Mouse (Mus musculus) neural tube, embryonic 15.5 days (tissue): ENCODE results near the gene Sesn2. TPM values are rescaled to one million over a fixed set of nuclear protein-coding genes. Genes with fewer than 3 reads are reported as not detected.
A peak's percentile ranks its signal among the peaks of the same experiment; 100 is the strongest.

Experiments
- ATAC-seq: fragments of 200-750 bp; cut with Nextera tagmentation; 2 replicates; pipeline ENCODE4 v1.8.0; 2017; ENCODE audit warnings: mild to moderate bottlenecking, moderate TSS enrichment, moderate library complexity; ENCODE audit not compliant: low FRiP score
- H3K27ac ChIP-seq: fragments of 300-500 bp; sonication (generic); replicated peaks from 2 replicates; pipeline ENCODE4 v1.5.1; 2015; ENCODE audit warnings: mild to moderate bottlenecking, inconsistent platforms
- H3K27me3 ChIP-seq: fragments of 300-500 bp; sonication (generic); replicated peaks from 2 replicates; pipeline ENCODE4 v1.6.1; 2015; ENCODE audit warnings: inconsistent platforms
- H3K36me3 ChIP-seq: fragments of 300-500 bp; sonication (generic); 2 replicates; pipeline ENCODE4 v1.6.1; 2015; ENCODE audit warnings: inconsistent platforms
- H3K4me1 ChIP-seq: fragments of 300-500 bp; sonication (generic); 2 replicates; pipeline ENCODE4 v1.6.1; 2015; ENCODE audit warnings: inconsistent platforms
- H3K4me2 ChIP-seq: fragments of 300-500 bp; sonication (generic); 2 replicates; pipeline ENCODE4 v1.6.1; 2015; ENCODE audit warnings: inconsistent platforms, mild to moderate bottlenecking, moderate library complexity
- H3K4me3 ChIP-seq: fragments of 300-500 bp; sonication (generic); replicated peaks from 2 replicates; pipeline ENCODE4 v1.5.1; 2015; ENCODE audit warnings: mild to moderate bottlenecking, inconsistent platforms
- H3K9ac ChIP-seq: fragments of 300-500 bp; sonication (generic); replicated peaks from 2 replicates; pipeline ENCODE4 v1.6.1; 2015; ENCODE audit warnings: mild to moderate bottlenecking, inconsistent platforms
- H3K9me3 ChIP-seq: fragments of 300-500 bp; sonication (generic); replicated peaks from 2 replicates; pipeline ENCODE4 v1.6.1; 2016; ENCODE audit warnings: inconsistent platforms
- WGBS: fragments of 180-500 bp; shearing (Covaris S2); methylation state at CpG from one replicate; pipeline ENCODE4 v1.1.7; 2015; ENCODE audit warnings: mixed read lengths; 5-methylcytosine and 5-hydroxymethylcytosine counted together
- polyA plus RNA-seq: library from polyadenylated mRNA; unstranded; fragments of >200 nt; fragmentation: Nextera tagmentation; extraction: Ambion mirVana; gene quantifications from 2 replicates; pipeline ENCODE4 v1.2.1, GENCODE M21; 2015

Gene Sesn2
- polyA plus RNA-seq, 1 experiment from 2014 or later = 11.9 TPM

DNA sequence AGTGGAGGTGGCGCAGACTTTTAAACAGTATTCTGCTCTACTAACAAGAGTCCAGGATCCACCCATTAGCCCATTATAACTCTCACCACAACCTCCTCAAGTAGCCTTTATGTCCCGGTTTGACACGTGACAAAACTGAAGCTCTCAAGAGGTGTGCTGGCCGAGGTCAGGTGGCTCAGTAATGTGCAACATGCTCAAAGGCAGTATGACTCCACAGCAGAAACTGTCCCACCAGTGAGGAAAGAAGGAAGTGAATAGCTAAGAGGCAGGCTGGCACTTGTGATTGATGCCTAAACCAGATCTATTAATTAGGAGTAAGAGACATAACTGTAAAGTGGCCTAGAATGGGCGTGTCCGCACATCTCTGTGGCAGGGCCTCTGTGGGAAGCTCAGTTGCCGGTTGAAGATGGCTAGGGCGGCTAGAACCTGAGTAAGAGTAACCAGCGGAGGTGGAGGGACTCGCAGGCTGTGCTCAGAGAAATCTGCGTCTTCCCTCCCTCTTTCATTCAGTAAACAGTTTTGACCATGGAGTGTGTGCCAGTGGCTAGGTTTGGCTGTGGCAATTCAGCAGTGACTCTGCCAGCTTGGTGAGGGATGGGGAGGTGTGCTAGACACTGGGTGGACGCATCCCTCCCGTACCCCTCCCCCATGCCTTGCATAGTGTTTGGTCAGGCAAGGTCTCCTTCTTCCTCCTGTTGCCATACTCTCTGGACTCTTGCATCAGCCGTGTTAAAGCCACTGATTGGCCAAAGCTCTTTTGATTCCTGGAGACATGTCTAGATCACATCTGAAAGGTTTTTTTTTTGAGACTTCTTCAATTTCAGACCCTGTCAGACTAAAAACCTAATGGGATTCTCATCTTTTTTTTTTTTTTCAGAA is 3.3 kb upstream of the Sesn2 start:
- Histone ChIP-seq H3K4me1 (peaks cover 25% of the 10 kb centered on the region), H3K9me3 (no peaks in the 10 kb centered on the region), H3K4me2 (peak overlapping the region; percentile 92), H3K27ac (no peak overlapping the region), H3K4me3 (no peak overlapping the region), H3K27me3 (0 out of 2 replicates have a peak, but pooled peaks cover 6% of the 10 kb centered on the region), H3K9ac (no peak overlapping the region), H3K36me3 (no peaks in the 10 kb centered on the region)
- 34% methylated on average over 14 of the region's 14 CpGs for WGBS
- no peak for ATAC-seq

DNA sequence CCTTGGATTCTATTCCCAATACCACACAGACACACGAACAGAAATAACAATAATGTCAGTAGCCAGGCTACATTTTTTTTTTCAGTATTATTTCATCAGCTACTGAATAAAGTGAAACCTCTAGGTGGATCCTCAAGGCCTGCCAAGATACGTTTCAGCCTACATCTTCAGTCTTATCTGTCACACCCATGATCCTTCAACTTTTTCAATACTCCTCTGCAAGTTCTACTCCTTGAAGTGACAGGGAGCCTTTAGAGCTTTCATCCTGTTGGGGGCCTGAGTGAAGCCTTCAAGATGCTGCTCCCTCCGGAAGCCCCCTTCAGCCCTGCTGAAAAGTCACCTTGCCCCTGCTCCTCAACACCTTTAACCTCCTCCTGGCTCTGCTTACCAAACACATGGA is 1.8 kb upstream of the Sesn2 start:
- H3K9me3 ChIP-seq = no peaks in the 10 kb centered on the region
- ATAC-seq = no peak
- 76% methylated on average over 3 of the region's 3 CpGs for WGBS

DNA sequence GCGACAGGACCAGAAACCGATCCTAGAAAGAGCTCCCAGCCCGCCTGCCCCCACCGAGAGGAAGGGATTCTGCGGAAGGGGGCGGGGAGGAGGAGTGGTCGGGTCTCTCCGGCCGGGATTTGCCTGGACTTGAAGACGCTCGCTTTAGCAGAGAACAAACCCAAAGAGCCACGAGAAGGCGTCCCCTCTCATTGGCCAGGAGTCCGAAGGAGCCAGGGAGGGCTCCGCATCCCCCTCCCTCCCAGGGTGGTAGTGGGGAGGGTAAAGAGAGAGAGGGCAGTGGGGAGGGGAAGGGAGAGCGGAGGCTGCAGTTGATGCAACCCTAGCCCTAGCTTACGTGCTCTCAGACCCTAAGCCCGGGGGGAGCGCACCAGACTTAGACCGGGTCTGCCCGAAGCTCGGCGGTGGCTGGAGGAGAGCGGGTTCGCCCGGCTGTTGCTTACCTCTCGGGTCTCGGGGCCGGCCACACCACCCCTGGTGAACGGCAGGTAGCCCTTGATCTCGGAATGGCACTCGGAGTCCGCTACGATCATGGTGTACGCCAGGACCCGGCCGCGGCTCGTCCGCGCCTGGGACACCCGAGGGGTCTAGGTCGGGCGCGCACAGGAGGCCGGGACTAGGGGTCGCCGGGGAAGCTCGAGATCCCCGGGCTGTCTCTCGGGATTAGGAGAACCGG is 542 bp downstream of the Sesn2 start:
- under 1% methylated on average over 51 of the region's 52 CpGs for WGBS
- Histone ChIP-seq H3K9ac (peak overlapping the region; percentile 74), H3K9me3 (no peaks in the 10 kb centered on the region), H3K4me1 (peaks cover 17% of the 10 kb centered on the region), H3K36me3 (no peaks in the 10 kb centered on the region), H3K4me3 (peak overlapping the region; percentile 75), H3K27me3 (0 out of 2 replicates have a peak, but pooled peaks cover 6% of the 10 kb centered on the region), H3K4me2 (peak overlapping the region; percentile 90), H3K27ac (peak overlapping the region; percentile 79)
- ATAC-seq = peak; percentile 77

More for the DNA sequence above, 1.8 kb upstream of the Sesn2 start:
- peaks cover 27% of the 10 kb centered on the region for H3K4me1 ChIP-seq
- H3K4me3 ChIP-seq = no peak overlapping the region
- H3K36me3 ChIP-seq = no peaks in the 10 kb centered on the region
- no peak overlapping the region for H3K9ac ChIP-seq
- H3K27me3 ChIP-seq = 0 out of 2 replicates have a peak, but pooled peaks cover 6% of the 10 kb centered on the region
- H3K27ac ChIP-seq = no peak overlapping the region
- H3K4me2 ChIP-seq = no peak overlapping the region

GRCm38 (mm10) chr4:132507210-132507609 is 3.1 kb downstream of the Sesn2 start:
- no peak for ATAC-seq
- H3K4me1 ChIP-seq = peaks cover 10% of the 10 kb centered on the region

GRCm38 (mm10) chr4:132506250-132506649 is 4.1 kb downstream of the Sesn2 start:
- Histone ChIP-seq H3K36me3 (no peaks in the 10 kb centered on the region), H3K4me1 (peaks cover 10% of the 10 kb centered on the region), H3K27me3 (no peaks in the 10 kb centered on the region), H3K27ac (no peak overlapping the region), H3K4me2 (no peak overlapping the region), H3K9me3 (no peaks in the 10 kb centered on the region), H3K4me3 (no peak overlapping the region), H3K9ac (no peak overlapping the region)
- 71% methylated on average over 6 of the region's 6 CpGs for WGBS
- no peak for ATAC-seq

More at GRCm38 (mm10) chr4:132507210-132507609, 3.1 kb downstream of the Sesn2 start:
- Histone ChIP-seq H3K9ac (no peak overlapping the region), H3K4me2 (no peak overlapping the region), H3K4me3 (no peak overlapping the region), H3K27me3 (0 out of 2 replicates have a peak, but pooled peaks cover 2% of the 10 kb centered on the region), H3K27ac (no peak overlapping the region), H3K36me3 (no peaks in the 10 kb centered on the region), H3K9me3 (no peaks in the 10 kb centered on the region)
- WGBS = 52% methylated on average over 2 of the region's 2 CpGs

GRCm38 (mm10) chr4:132505800-132506199 is 4.5 kb downstream of the Sesn2 start:
- H3K4me2 ChIP-seq = no peak overlapping the region
- 18% methylated on average over 10 of the region's 10 CpGs for WGBS
- peaks cover 10% of the 10 kb centered on the region for H3K4me1 ChIP-seq
- H3K27me3 ChIP-seq = no peaks in the 10 kb centered on the region
- no peak overlapping the region for H3K9ac ChIP-seq
- no peak for ATAC-seq
- H3K4me3 ChIP-seq = no peak overlapping the region
- no peaks in the 10 kb centered on the region for H3K9me3 ChIP-seq
- H3K27ac ChIP-seq = no peak overlapping the region
- no peaks in the 10 kb centered on the region for H3K36me3 ChIP-seq

DNA sequence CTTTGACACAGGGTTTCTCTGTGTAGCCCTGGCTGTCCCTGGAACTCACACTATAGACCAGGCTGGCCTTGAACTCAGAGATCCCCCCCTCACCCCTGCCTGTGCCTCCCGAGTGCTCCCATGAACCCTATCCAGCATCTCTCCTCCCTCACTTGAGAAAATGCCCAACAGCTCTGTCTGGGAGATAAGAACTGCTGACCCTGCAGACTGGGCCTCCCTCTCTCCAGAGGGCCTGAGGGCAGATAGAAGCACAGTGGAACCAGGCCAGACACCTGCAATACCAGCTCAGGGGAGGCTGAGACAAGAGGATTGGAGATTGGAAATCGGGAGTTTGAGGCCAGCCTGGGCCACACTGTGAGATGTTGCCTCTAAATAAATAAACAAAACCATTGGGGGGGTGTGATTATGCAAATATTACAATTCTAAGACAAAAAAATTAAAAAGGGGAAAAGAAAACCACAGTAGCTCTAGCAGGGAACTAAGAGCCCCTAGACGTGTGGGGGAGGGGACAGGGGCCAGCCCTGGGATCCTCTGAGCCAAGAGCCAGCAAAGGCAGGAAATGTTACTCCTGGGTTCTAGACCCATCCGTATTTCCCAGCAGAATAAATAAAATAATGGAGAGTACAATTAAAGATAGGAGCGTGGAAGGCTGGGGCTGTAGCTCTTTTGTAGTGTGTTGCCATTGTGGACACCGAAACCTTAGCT is 5.1 kb downstream of the Sesn2 start:
- no peaks in the 10 kb centered on the region for H3K36me3 ChIP-seq
- no peak for ATAC-seq
- no peak overlapping the region for H3K4me2 ChIP-seq
- H3K9ac ChIP-seq = no peak overlapping the region
- no peak overlapping the region for H3K27ac ChIP-seq
- H3K4me3 ChIP-seq = no peak overlapping the region
- H3K4me1 ChIP-seq = peaks cover 10% of the 10 kb centered on the region
- no peaks in the 10 kb centered on the region for H3K9me3 ChIP-seq
- H3K27me3 ChIP-seq = no peaks in the 10 kb centered on the region
- 62% methylated on average over 6 of the region's 6 CpGs for WGBS

GRCm38 (mm10) chr4:132503344-132503743 is 7.0 kb downstream of the Sesn2 start:
- no peaks in the 10 kb centered on the region for H3K27me3 ChIP-seq
- no peaks in the 10 kb centered on the region for H3K9me3 ChIP-seq
- H3K36me3 ChIP-seq = peaks cover 6% of the 10 kb centered on the region; the same call in 1 of the 2 replicates
- no peak overlapping the region for H3K4me3 ChIP-seq
- H3K27ac ChIP-seq = no peak overlapping the region
- no peak for ATAC-seq
- no peak overlapping the region for H3K4me2 ChIP-seq
- 85% methylated on average over 11 of the region's 11 CpGs for WGBS
- H3K4me1 ChIP-seq = no peaks in the 10 kb centered on the region; the same call in 1 of the 2 replicates
- no peak overlapping the region for H3K9ac ChIP-seq

DNA sequence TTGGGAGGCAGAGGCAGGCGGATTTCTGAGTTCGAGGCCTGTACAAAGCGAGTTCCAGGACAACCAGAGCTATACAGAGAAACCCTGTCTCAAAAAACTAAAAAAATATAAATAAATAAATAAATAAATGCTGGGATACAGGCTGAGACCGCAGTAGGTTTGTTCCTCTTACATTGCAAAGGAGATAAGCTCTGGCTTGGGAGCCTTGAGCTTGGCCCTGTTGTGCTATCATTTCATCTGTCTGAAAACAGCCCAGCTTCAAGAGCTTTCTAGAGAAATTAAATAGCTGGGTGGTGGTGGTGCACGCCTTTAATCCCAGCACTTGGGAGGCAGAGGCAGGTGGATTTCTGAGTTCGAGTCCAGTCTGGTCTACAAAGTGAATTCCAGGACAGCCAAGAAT is 8.7 kb downstream of the Sesn2 start:
- H3K4me1 ChIP-seq = no peaks in the 10 kb centered on the region
- H3K9me3 ChIP-seq = no peaks in the 10 kb centered on the region
- H3K4me3 ChIP-seq = no peak overlapping the region
- no peak overlapping the region for H3K27ac ChIP-seq
- no peak overlapping the region for H3K9ac ChIP-seq
- no peaks in the 10 kb centered on the region for H3K27me3 ChIP-seq
- peaks cover 15% of the 10 kb centered on the region for H3K36me3 ChIP-seq
- 98% methylated on average over 6 of the region's 6 CpGs for WGBS
- H3K4me2 ChIP-seq = no peak overlapping the region
- no peak for ATAC-seq

- Histone ChIP-seq H3K4me2 (no peak overlapping the region), H3K27me3 (no peaks in the 10 kb centered on the region), H3K36me3 (peaks cover 17% of the 10 kb centered on the region), H3K9me3 (no peaks in the 10 kb centered on the region), H3K4me1 (peaks cover 8% of the 10 kb centered on the region), H3K9ac (no peak overlapping the region), H3K4me3 (no peak overlapping the region), H3K27ac (no peak overlapping the region)
- ATAC-seq = no peak
- 91% methylated on average over 20 of the region's 20 CpGs for WGBS
Measured at GRCm38 (mm10) chr4:132494271-132494918, 15.9 kb downstream of the Sesn2 start.
